Mouse (Mus musculus): ENCODE data around the gene Nyap1. TPM values are rescaled to one million over a fixed set of nuclear protein-coding genes. Genes with fewer than 3 reads are reported as not detected.

The Nyap1 gene
- total RNA-seq (2015; ENCODE audit: low replicate concordance): 2.5 TPM in 1 of 2 replicates, not detected in the other
- total RNA-seq (2017; ENCODE audit: low replicate concordance): 1.4 and 4.9 TPM in 2 replicates

GRCm38 (mm10) chr5:137741023-137741931 lies at the start of gene Nyap1:
TSS of gene Nyap1 (minus strand) at chr5:137741607.
- peak; percentile 75 for ATAC-seq (replicated peaks; ENCODE audit: low FRiP score, poor library complexity, severe bottlenecking)

GRCm38 (mm10) chr5:137788946-137789531 lies 47.6 kb upstream of the Nyap1 start:
- no peak for ATAC-seq (replicated peaks; ENCODE audit: low FRiP score, poor library complexity, severe bottlenecking)

DNA sequence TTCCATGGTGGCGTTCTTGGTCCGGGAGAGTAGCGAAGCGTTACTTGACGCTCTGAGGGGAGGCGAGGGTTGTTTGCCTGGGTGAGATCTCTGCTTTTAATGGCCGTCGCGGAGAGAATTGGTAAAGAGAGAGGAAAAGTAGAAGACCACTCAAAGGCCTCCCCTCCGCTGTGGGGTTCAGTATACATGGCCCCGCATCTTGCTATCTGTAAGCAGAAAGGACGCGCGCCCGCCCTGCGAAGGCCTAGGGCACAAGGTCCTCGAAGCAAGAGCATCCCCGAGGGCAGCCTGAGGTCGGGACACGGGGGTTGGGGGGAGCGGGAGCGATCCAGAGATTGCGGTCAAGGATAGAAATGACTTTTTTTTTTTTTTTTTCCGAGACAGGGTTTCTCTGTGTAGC lies 46.8 kb upstream of the Nyap1 start:
- ATAC-seq (replicated peaks; ENCODE audit: low FRiP score, poor library complexity, severe bottlenecking): no peak

- peak; percentile 64 for ATAC-seq (replicated peaks; ENCODE audit: low FRiP score, poor library complexity, severe bottlenecking)
Observed at GRCm38 (mm10) chr5:137787151-137787928, 45.9 kb upstream of the Nyap1 start, which contains the start of the genes Mepce and Zcwpw1. TSS of gene Mepce (minus strand) at chr5:137787655. TSS of gene Zcwpw1 (plus strand) at chr5:137787798.

- peak; percentile 76 for ATAC-seq (replicated peaks; ENCODE audit: low FRiP score, poor library complexity, severe bottlenecking)
Observed at GRCm38 (mm10) chr5:137786109-137786942, 44.9 kb upstream of the Nyap1 start.

GRCm38 (mm10) chr5:137785164-137786031 lies 44.0 kb upstream of the Nyap1 start:
- peak; percentile 4; the same call in 1 of the 2 replicates for ATAC-seq (replicated peaks; ENCODE audit: low FRiP score, poor library complexity, severe bottlenecking)

DNA sequence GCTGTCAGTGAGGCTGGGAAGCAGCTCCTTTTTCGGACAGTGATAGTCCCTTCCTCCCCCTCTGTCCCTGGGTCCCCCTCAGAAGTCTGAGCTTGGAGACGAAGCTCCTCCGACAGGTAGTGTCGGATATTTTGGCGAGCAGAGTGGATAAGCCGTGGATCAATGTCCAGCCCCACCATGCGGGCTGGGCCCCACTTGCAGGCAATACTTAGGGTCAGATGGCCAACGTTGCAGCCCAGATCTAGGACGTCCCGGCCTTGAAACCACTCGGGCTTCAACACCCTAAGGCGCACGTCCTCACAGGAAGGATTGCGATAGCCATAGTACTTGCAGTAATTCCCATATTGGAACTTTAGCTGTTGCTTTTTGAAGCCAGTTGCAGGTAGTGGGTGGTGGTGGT lies 43.1 kb upstream of the Nyap1 start:
- ATAC-seq (replicated peaks; ENCODE audit: low FRiP score, poor library complexity, severe bottlenecking): no peak

DNA sequence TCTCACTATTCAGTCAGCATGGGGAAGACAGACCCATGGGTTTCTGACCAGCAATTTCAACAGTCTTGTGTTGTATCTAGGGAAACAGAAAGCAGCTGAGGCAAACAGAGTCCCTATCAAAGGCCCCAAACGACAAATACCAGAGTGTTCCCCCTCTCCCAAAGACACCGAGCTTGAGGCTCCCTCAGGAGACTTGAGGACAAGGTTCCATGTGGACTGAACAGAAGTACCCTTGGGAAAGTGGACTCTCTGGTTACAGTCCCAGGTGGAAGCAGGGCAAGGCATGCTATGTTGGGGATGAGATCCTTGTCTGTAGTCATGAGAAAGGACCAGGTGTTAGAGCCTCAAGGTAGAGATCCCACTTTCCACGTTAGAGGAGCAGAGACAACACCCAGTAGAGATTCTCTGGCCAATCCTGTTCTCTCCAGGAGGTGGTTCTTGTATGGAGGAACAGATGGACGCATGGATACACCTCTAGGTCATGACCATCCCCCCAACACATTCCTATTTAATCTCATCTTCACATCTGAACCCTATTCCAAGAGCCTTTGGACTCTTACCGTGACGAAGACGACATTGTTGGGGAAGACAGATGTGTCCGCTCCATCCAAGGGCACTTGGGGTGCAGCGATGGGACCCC lies 42.6 kb upstream of the Nyap1 start:
- ATAC-seq (replicated peaks; ENCODE audit: low FRiP score, poor library complexity, severe bottlenecking): no peak

GRCm38 (mm10) chr5:137782776-137783522 lies 41.5 kb upstream of the Nyap1 start:
- ATAC-seq (replicated peaks; ENCODE audit: low FRiP score, poor library complexity, severe bottlenecking): no peak

- no peak for ATAC-seq (replicated peaks; ENCODE audit: low FRiP score, poor library complexity, severe bottlenecking)
Observed at GRCm38 (mm10) chr5:137781661-137782060, 40.3 kb upstream of the Nyap1 start.

- ATAC-seq (replicated peaks; ENCODE audit: low FRiP score, poor library complexity, severe bottlenecking): peak; percentile 52
Observed at GRCm38 (mm10) chr5:137779053-137779933, 37.9 kb upstream of the Nyap1 start.

DNA sequence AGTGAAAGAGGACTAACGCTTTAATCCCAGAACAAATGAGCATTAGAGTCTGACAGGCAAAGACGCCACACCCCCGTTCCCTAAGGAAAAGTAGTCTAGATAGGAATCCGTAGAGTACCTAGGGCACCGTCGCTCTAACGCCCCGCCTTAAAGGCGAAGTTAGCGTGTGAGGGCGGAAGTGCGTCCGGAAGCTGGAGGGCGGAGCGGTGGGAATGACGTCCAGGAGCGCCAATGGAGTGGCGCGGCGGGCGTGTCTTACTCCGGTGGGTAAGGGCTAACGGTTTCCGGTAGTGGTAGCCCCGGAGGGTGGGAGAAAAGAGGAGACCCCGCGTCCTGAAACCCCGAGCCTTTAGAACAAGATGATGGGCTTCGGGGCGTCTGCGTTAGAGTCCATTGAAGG lies 37.2 kb upstream of the Nyap1 start, which contains the start of gene Ppp1r35:
Ppp1r35 (plus strand) TSS at position 215 of the 400 bp plus-strand sequence.
- peak; percentile 95 for ATAC-seq (replicated peaks; ENCODE audit: low FRiP score, poor library complexity, severe bottlenecking)

DNA sequence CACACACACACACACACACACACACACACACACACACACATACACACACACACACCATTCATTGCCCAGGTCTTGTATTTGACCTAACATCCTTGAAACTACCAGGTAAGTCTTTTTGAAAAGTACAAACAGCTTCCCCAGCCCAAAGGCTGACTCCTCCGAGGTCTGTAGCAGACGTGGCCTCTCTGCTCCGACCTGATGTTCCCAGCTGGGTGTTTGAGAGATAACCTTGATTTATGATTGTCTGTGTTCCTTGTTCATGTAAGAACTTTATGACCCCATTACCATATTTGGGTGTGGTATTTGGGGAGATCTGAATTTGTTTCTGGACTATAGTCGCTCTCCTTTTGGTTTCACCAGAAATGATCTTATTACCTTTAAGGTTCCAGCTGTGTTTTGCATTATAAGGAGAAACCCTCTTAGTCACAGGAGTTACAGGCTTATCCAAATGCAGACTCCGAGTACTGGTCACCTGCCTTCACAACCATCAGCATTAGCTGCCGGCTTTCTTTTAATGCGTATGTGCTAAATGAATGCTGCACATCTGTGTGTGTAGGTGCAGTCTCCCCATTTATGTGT lies 35.9 kb upstream of the Nyap1 start:
- ATAC-seq (replicated peaks; ENCODE audit: low FRiP score, poor library complexity, severe bottlenecking): no peak

GRCm38 (mm10) chr5:137776408-137776918 lies 35.1 kb upstream of the Nyap1 start:
- ATAC-seq (replicated peaks; ENCODE audit: low FRiP score, poor library complexity, severe bottlenecking): no peak

DNA sequence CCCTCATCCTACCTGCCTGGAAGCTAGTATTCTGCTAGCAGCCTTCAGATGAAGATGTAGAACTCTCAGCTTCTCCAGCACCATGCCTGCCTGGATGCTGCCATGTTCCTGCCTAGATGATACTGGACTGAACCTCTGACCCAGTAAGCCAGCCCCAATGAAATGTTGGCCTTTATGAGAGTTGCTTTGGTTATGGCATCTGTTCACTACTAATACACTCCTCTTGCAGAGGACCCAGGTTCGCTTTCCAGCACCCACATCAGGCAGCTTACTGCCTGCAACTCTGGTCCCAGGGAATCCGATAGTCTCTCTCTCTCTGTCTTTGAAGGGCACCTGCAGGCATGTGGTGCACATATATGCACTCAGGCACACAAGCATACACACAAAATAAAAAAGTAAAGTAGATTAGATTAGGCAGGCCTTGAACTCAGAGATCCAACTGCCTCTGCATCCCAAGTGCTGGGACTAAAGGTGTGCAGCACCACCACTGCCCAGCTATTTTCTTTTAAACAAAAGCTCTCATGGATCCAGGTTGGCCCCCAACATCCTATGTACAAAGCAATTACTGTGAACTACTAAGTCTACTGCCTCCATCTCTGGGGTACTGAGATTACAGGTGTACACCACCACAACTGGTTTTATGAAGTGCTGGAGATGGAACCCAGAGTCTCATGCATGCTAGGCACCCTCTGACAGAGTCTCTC lies 34.3 kb upstream of the Nyap1 start:
- ATAC-seq (replicated peaks; ENCODE audit: low FRiP score, poor library complexity, severe bottlenecking): no peak
